Mouse (Mus musculus) cerebellum, adult 9-11 months (tissue): ENCODE measurements at regions not wholly inside any gene's neighbourhood (a gene's known extent, or its start where the extent isn't known, plus 50 kb on each side); places are given as distances from the start of the nearest gene placed in this dataset.
"Not testable (repeated sequence)": the region's sequence is repeated elsewhere in the genome, so short reads cannot be mapped to it uniquely, and the experiment has no call there.

Experiments
- DNase-seq: peaks from one replicate; pipeline ENCODE4 v3.0.0; 2022

DNA sequence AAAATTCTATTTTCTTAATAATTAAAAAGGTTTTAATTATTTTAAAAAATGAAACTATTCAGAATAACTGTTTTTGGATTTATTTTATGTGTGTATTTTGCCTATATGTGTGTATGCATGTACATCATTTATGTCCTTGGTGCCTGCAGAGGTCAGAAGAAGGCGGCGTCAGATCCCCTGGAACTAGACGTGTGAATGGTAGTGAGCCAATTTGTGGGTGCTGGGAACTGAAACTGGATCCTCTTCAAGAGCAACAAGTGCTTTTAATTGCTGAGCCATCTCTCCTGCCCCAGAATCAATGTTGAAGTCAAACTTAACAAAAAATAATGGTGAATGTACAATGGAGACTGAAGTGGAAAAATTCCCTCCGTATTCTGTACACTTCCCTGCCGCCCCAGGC, 151.9 kb upstream of the Unc93a2 start:
- no peak for DNase-seq

DNA sequence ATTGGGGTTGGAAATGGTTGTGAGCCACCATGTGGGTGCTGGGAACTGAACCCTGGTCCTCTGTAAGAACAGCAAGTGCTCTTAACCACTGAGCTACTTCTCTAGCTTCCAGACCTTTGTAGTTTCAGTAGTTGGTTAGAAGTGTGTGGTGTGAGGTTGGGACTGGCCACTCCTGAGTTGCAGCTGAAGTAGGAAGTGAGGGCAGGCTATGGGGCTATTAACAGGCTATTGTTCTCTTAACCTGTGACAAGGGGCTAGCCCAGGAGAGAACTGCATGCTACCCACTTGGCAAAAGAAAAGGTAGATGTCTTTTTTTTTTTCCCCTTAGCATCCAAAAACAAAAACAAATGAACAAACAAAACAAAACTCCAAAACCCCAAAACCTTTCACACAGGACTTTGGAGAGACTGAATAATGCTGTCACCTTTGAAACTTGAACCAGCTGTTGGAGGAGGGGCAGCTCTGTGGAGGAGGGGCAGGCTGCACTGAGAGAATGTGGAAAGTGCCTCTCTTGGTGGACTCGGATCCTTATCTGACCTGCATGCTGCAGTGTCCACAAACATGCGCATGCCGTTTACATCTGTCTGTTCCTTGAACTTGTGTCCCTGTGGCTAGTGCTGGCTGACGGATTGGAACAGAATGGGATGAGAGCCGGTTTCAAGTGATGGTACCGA, 149.3 kb upstream of the Unc93a2 start:
- no peak for DNase-seq

DNA sequence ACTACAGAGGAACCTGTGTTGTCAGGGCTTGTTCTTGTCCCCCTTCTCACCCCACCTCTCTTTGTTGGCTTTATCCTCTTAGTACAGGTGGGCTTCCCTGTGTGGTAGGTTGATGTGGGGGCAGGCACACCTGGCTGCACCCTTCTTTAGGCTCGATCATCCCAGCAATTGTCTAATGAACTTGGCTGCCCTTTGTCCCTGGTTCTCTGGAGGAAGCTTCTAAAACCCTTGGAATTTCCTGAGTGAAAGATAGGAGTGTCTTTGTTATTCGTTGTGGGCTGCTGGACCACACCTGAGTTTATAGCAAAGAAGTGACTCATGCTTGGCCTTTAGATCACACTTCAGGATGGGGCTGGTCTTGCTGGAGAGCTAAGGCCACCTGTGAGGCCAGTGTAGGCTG, 148.3 kb upstream of the Unc93a2 start:
- no peak for DNase-seq

DNA sequence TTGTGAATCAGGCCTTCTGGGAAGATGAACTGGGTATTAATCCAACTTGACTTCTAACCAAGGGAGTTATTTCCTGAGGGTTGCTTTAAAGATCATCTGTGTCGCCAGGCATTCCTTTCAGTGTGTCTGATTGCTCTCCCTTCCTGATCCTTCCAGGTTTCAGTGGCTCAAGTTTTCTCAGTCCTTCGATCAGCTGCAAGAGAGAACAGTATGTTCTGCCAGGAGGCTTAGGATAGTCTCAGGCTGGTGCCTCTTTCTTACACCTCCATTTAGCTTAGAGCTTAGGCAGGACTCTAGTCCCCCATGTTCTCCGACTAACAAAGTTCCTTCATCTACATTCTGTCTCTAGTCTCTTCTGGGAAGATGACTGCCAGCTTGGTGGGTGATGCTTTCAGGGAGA, 147.4 kb upstream of the Unc93a2 start:
- no peak for DNase-seq

DNA sequence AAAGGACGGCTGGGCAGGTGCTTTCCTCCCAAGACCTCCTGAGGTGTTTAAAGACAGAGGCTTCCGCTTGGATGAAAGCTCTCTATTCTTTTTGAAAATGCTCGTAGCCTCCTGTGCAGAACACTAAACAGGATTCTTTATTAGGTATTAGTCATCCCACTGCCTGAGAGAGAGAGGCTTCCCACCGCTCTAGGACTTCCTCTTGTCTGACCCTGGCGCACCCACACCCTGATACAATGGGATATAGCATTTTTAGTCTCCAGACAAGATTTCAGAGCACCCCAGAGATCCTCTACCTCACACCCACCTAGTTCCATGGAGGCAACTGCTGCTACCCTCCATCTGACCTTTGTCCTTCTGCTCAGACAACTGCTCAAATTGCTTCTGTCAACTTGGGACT, 144.0 kb upstream of the Unc93a2 start:
- no peak for DNase-seq

DNA sequence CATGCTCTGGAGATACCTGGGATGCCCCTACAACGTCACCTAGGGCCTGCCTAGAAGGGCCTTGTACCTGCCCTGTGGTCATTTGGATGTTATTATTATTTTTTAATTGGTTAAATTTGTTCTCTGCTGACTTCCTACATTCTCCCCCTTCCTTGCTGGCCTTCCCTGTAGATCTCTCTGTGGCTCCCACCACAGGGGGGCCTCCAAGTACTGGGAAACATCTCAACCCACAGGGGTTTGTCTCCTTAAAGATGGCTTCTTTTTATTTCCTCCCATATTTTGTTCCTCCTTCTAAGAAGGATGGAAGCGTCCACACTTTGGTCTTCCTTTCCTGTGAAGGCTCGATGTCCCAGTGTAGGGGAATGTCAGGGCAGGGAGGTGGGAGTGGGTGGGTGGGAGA, 142.4 kb upstream of the Unc93a2 start:
- no peak for DNase-seq

DNA sequence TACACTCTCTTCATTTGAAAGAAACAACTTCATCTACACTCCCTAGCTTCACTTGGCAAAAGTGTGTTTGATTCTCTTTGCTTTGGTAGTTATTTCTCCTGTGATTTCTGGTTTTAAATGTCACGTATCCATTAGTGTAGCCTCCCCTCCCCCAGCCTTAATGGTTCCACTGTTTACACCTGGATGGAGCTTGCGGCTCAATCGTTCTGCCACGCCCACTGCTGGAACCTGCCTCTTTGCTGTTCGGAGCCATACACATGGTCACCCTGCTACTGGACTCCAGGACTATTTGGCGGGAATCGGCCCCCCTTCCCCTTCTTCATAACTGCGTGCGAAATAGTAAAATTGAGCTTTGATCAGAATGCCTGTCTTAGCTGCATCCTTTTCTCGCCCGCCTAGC, 139.2 kb upstream of the Unc93a2 start:
- not testable (repeated sequence) for DNase-seq

DNA sequence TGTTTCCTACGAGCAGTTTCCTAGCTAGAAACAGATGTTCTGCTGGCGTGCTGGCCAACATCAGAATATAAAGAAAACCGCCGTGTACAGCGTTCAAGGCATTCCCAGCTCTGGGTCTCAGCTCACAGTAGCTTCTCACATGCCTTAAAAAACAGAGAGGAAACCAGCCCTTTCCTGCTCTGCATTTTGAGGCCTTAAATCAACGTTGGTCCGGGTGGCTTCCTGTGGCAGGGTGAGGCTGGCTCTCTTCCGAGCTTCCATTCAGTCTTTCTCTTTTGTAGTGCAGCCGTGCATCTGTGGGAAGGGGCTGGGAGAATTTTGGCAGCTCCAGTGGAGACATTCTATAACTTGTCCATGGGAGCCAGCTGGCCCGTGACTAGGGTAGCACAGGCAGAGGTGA, 135.9 kb upstream of the Unc93a2 start:
- no peak for DNase-seq
